Mouse (Mus musculus) midbrain, embryonic 15.5 days (tissue): Measurements from ENCODE around the gene Fanca. TPM values are rescaled to one million over a fixed set of nuclear protein-coding genes. Genes with fewer than 3 reads are reported as not detected.

Experiments used
- ATAC-seq: fragments of 200-750 bp; cut with Nextera tagmentation; replicated peaks from 2 replicates; pipeline ENCODE4 v1.8.0; 2017; ENCODE audit warnings: moderate TSS enrichment
- H3K27ac ChIP-seq: fragments of 300-500 bp; sonication (generic); 2 replicates; pipeline ENCODE4 v1.5.1; 2015; ENCODE audit warnings: mild to moderate bottlenecking, inconsistent platforms
- H3K27me3 ChIP-seq: fragments of 300-500 bp; sonication (generic); replicated peaks from 2 replicates; pipeline ENCODE4 v1.6.1; 2015; ENCODE audit warnings: inconsistent platforms
- H3K36me3 ChIP-seq: fragments of 300-500 bp; sonication (generic); replicated peaks from 2 replicates; pipeline ENCODE4 v1.6.1; 2015; ENCODE audit warnings: inconsistent platforms
- H3K4me1 ChIP-seq: fragments of 300-500 bp; sonication (generic); 2 replicates; pipeline ENCODE4 v1.6.1; 2015; ENCODE audit warnings: inconsistent platforms
- H3K4me2 ChIP-seq: fragments of 300-500 bp; sonication (generic); 2 replicates; pipeline ENCODE4 v1.6.1; 2015; ENCODE audit warnings: inconsistent platforms, mild to moderate bottlenecking, moderate library complexity
- H3K4me3 ChIP-seq: fragments of 300-500 bp; sonication (generic); 2 replicates; pipeline ENCODE4 v1.5.1; 2015; ENCODE audit warnings: mild to moderate bottlenecking, inconsistent platforms
- H3K9ac ChIP-seq: fragments of 300-500 bp; sonication (generic); 2 replicates; pipeline ENCODE4 v1.6.1; 2015; ENCODE audit warnings: mild to moderate bottlenecking, inconsistent platforms
- H3K9me3 ChIP-seq: fragments of 300-500 bp; sonication (generic); 2 replicates; pipeline ENCODE4 v1.6.1; 2016; ENCODE audit warnings: inconsistent platforms
- WGBS: fragments of 180-500 bp; shearing (Covaris S2); methylation state at CpG from one replicate; pipeline ENCODE4 v1.1.7; 2015; ENCODE audit warnings: mixed read lengths; 5-methylcytosine and 5-hydroxymethylcytosine counted together
- polyA plus RNA-seq: library from polyadenylated mRNA; unstranded; fragments of >200 nt; fragmentation: Nextera tagmentation; extraction: Ambion mirVana; gene quantifications from 2 replicates; pipeline ENCODE4 v1.2.1, GENCODE M21; 2015

The Fanca gene
- polyA plus RNA-seq, 1 experiment from 2014 or later = 6.4 TPM

DNA sequence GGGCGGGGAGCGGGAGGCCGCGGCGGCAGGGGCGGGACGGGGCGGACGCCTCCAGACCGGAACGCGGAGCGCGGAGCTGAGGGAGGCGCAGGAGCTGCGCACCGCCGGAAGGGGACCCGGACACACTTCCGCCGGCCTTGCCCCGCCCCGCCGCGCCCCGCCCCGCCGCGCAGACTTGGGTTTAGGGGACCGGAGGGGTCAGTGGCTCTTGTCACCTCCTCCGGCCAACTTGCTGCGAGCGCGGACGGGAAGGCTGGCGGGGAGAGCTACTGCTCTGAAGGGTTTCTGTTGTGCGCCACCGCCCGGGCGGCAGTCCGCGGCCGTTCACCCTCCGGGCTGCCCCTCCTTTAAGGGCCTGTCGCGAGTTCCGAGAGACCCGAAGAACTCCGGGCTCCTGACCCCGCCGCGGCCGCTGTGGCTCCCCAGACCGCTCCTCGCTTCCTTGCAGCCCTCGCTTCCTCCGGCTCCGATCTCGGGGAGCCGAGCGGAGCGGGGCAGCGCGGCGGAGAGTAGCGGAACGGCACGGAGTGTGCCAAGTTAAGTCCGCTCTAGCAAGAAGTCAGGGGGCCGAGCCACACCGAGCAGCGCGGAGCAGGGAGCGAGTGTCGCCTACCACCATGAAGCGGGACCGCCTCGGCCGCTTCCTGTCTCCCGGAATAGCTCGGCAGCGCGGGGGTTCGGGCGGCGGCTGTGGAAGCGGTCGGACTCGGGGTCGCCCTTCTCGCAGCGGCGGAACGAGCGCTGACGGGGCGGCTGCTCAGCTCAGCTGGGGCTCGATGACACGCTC lies 64.1 kb downstream of the Fanca start, which contains the start of the genes Zfp276 and Vps9d1:
Zfp276 (plus strand) TSS at position 97 of the 787 bp plus-strand sequence.
Vps9d1 (minus strand) TSS at position 250 of the 787 bp plus-strand sequence.
- peak; percentile 96 for ATAC-seq
- WGBS = under 1% methylated on average over 74 of the region's 99 CpGs
- peaks cover 42% of the 10 kb centered on the region for H3K36me3 ChIP-seq

DNA sequence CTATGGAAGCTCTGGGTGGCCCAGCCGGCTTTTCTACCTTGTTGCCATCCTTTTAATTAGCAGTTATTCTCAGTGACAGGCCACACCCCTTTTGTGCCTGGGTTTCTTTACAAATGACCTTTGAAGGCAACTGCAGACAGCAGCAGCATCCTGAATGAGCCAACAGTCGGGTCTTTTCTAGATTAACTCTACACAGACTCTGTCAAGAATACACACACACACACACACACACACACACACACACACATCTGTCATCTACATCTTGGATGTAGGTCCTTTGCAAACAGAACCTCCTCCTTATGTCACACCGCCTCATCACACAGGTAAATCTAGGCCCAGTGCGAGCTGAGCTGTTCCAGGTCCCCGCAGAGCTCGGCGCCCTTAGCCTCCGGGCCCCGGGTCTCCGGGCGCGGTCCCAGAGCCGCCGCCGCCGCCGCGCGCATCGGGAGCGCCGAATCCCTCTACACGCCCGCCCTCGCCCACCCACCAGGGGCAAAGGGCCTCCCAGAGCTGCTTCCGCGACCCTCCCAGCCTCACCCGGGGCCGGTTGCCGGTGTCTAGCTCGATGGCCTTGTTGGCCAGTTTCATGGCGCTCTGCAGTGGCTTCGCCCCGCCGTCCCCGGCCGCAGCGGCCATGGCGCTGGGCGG lies 64.8 kb downstream of the Fanca start:
- peak overlapping the region; percentile 92 for H3K27ac ChIP-seq
- H3K36me3 ChIP-seq = peaks cover 46% of the 10 kb centered on the region
- peak overlapping the region; percentile 93 for H3K4me3 ChIP-seq
- peak; percentile 57; the same call in 1 of the 2 replicates for ATAC-seq
- H3K9me3 ChIP-seq = no peaks in the 10 kb centered on the region
- peaks cover 34% of the 10 kb centered on the region for H3K4me1 ChIP-seq
- no peaks in the 10 kb centered on the region for H3K27me3 ChIP-seq
- H3K4me2 ChIP-seq = peak overlapping the region; percentile 95
- H3K9ac ChIP-seq = peak overlapping the region; percentile 99
- under 1% methylated on average over 40 of the region's 40 CpGs for WGBS

More for the DNA sequence above, 64.1 kb downstream of the Fanca start, which contains the start of the genes Zfp276 and Vps9d1:
- H3K9ac ChIP-seq = peak within 1 kb of the TSS; percentile 99
- peak within 1 kb of the TSS; percentile 95 for H3K4me2 ChIP-seq
- H3K9me3 ChIP-seq = no peaks in the 10 kb centered on the region
- peak within 1 kb of the TSS; percentile 92 for H3K27ac ChIP-seq
- H3K4me1 ChIP-seq = peaks cover 34% of the 10 kb centered on the region
- H3K27me3 ChIP-seq = no peaks in the 10 kb centered on the region
- H3K4me3 ChIP-seq = peak within 1 kb of the TSS; percentile 93

DNA sequence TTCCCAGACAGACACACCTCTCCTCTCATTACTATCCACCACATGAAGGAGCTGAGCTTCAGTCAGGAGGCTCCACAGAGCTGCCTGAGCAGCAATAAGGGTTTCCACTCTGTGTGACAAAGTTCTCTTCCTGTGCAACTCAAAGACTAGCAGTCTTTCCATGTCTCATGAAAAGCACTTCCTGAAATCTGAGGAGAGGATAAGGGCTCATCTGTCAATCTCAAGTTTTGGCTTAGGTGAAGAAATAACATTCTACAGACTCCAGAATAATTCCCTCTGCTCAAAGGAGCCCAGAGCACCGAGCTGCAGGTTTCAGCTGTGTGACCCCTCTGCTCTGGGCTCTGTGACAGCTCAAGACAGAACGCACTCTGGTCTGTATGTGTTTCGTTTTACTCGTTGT lies 65.5 kb downstream of the Fanca start:
- peak overlapping the region; percentile 95 for H3K4me2 ChIP-seq
- no peak overlapping the region for H3K27ac ChIP-seq
- H3K9ac ChIP-seq = peak overlapping the region; percentile 99
- H3K4me3 ChIP-seq = peak overlapping the region; percentile 93
- no peaks in the 10 kb centered on the region for H3K9me3 ChIP-seq
- peaks cover 34% of the 10 kb centered on the region for H3K4me1 ChIP-seq
- H3K36me3 ChIP-seq = peaks cover 46% of the 10 kb centered on the region
- WGBS = 65% methylated on average over 4 of the region's 4 CpGs
- H3K27me3 ChIP-seq = no peaks in the 10 kb centered on the region
- no peak for ATAC-seq

DNA sequence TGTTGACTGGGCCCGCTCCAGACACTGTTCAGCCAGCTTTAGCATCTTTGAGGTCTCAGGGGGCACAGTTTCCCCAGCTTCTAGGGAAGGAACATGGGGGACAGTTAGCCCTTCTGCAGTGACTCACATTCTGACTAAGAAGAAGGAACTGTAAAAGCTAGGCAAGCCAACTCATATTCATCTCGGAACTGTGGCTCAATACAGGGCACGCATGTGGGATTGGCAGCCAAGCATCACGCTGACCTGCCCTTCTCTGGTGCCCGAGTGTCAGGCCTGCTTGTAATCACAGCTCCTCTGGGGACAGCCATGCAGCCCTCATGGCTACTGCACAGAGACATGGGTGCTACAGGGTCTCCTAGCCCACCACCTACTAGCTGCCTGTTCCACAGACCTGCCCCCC lies 67.4 kb downstream of the Fanca start:
- ATAC-seq = no peak

DNA sequence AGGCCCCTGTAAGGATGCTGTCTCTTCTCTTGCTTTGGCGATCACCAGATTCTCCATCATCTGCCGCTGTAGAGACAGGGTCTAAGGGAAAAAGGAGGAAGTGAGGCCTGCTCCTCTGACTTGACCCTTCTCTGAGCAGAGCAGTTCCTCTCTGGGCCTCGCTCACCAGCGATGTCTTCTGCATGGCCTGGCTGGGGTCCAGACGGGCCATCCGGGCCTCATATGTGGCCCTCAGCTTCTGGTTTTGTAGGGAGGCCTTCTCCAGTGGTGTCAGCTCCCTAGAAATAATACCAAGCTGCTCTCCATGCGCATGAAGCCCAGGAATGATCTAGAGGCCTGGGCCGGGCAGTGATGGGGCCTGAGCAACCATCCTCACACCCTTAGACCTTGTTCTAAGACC lies 69.8 kb downstream of the Fanca start:
- Histone ChIP-seq H3K9me3 (no peaks in the 10 kb centered on the region), H3K27me3 (no peaks in the 10 kb centered on the region), H3K27ac (no peak overlapping the region), H3K4me1 (peaks cover 17% of the 10 kb centered on the region), H3K4me2 (no peak overlapping the region), H3K36me3 (peaks cover 63% of the 10 kb centered on the region), H3K4me3 (no peak overlapping the region), H3K9ac (no peak overlapping the region)
- no peak for ATAC-seq
- WGBS = 97% methylated on average over 8 of the region's 8 CpGs

More for the DNA sequence above, 67.4 kb downstream of the Fanca start:
- Histone ChIP-seq H3K27ac (no peak overlapping the region), H3K4me2 (no peak overlapping the region), H3K4me3 (no peak overlapping the region), H3K27me3 (no peaks in the 10 kb centered on the region), H3K36me3 (peaks cover 51% of the 10 kb centered on the region), H3K9ac (no peak overlapping the region), H3K4me1 (peaks cover 30% of the 10 kb centered on the region), H3K9me3 (no peaks in the 10 kb centered on the region)
- WGBS = 95% methylated on average over 5 of the region's 5 CpGs

DNA sequence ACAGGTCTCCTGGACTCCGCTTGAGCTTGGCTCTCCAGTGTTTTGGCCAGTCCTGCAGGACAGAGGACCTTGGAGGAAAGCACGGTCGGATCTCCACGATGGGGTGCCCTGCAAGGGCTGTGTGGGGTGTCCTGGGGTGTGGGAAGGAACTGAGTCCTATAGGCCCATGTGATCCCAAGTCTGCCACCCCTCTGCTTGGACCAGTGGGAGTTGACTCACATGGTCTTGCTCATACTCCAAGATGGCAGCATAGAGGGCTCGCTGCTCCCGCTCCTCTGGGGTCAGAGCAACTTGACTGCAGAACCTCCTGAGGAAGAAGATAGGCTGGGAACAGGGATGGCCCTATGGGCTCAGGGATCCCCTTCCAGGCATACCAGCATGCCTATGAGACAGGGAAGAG lies 70.6 kb downstream of the Fanca start:
- no peak overlapping the region for H3K27ac ChIP-seq
- H3K36me3 ChIP-seq = peaks cover 64% of the 10 kb centered on the region
- no peak overlapping the region for H3K4me3 ChIP-seq
- no peaks in the 10 kb centered on the region for H3K9me3 ChIP-seq
- 96% methylated on average over 6 of the region's 6 CpGs for WGBS
- peaks cover 10% of the 10 kb centered on the region for H3K4me1 ChIP-seq
- H3K9ac ChIP-seq = no peak overlapping the region
- no peak overlapping the region for H3K4me2 ChIP-seq
- no peaks in the 10 kb centered on the region for H3K27me3 ChIP-seq
- ATAC-seq = no peak

DNA sequence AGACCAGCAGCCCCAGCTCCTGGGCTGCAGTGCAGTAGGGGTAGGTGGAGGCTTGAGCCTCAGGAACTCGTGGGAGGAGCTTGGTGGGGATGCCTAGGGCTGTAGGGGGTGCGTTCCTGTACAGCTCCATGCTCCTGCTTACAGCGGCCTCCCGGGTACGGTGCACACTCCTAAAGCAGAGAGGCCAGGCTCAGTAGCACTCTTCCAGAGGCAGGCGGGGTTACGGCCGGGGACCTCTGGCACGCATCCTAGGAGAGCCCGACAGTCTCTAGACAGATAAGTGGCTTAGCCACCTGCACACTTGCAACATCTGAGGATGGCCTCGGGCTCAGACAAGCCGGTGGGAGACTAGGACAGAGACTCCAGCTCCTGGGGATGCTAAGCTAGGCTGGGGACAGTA lies 72.8 kb downstream of the Fanca start:
- Histone ChIP-seq H3K36me3 (peaks cover 72% of the 10 kb centered on the region), H3K4me2 (no peak overlapping the region)

DNA sequence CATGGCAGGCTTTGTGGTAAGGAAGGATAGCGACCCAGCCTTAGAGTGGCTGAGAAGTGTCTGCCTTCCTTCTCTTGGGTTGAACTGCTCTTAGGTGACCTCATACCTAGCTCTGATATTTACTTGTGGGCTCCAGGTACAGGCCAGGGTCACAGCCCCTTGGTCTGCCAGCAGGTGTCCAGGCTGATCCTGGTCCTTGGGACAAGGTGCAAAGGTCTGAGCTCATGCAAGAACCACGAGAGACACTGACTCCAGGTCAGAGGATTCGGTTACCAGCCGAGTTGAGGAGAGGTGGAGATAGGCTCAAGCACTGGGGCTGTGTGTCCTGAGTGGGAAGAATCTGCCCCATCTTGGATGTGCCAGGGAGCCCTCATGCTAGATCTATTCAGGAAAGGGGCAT lies 74.0 kb downstream of the Fanca start:
- 94% methylated on average over 4 of the region's 4 CpGs for WGBS

More for the DNA sequence above, 72.8 kb downstream of the Fanca start:
- no peak overlapping the region for H3K9ac ChIP-seq
- no peaks in the 10 kb centered on the region for H3K4me1 ChIP-seq
- no peaks in the 10 kb centered on the region for H3K27me3 ChIP-seq
- H3K4me3 ChIP-seq = no peak overlapping the region
- no peak overlapping the region for H3K27ac ChIP-seq
- ATAC-seq = no peak
- H3K9me3 ChIP-seq = no peaks in the 10 kb centered on the region
- WGBS = 93% methylated on average over 12 of the region's 12 CpGs

DNA sequence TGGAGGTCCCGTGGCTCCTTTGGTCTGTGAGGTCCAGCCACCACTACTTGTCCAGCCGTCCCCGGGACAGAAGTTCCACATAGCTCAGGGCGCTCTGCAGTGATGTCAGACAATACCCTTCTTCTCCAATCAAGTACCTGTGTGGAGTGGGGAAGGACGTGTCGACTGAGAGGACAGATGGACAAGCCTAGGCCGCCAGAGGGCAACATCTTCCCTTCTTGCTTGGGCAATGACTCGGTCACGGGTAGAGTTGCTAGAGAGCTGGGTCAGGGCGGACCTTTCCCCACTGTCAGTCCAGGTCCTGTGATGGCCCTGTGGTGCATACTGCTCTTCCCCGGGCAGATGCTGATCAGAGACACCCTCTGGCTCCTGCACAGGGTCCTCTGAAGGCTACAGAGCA lies 75.3 kb downstream of the Fanca start:
- WGBS = 65% methylated on average over 11 of the region's 11 CpGs

More for the DNA sequence above, 74.0 kb downstream of the Fanca start:
- no peaks in the 10 kb centered on the region for H3K4me1 ChIP-seq
- no peaks in the 10 kb centered on the region for H3K9me3 ChIP-seq
- H3K36me3 ChIP-seq = peaks cover 61% of the 10 kb centered on the region
- no peak overlapping the region for H3K27ac ChIP-seq
- H3K9ac ChIP-seq = no peak overlapping the region
- no peak for ATAC-seq
- no peak overlapping the region for H3K4me3 ChIP-seq
- no peak overlapping the region for H3K4me2 ChIP-seq
- H3K27me3 ChIP-seq = no peaks in the 10 kb centered on the region

DNA sequence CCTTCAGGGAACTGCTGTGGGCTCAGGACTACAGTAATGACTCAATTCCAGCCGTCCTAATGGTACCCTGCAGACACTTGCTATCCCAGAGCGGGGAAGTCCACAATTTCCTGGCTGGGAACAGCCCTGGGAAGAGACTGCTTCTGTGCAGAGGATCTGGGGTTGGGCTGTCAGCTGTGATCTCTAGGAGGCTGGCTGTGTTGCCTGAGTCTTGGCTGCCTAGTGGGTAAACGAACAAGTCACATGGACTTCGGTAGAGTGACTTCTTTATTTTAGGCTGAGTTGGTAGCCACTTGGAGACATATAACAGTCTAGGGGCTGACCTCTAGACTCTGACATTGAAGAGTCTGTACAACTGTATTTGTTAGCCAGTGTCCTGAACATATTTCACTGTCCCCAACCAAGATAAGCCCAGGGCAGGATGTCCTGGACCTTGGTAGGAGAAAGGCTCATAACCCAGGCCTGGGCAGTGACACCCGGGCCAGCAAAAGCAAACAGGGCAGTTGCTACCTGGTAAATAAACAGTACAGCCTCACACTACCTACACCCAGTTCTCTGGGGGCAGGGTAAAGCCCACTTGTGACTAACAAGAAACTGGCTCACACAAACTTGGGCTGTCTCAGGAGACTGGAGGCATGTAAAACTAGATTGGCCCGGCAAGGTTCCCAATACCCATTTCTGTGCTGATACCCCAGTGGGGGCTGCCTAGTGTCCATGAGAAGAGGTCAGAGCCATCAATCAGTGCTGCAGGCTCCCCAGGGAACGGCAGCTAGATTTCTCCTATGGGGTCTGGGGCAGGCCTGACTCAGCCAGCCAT lies 76.1 kb downstream of the Fanca start:
- Histone ChIP-seq H3K4me2 (no peak overlapping the region), H3K27ac (no peak overlapping the region), H3K9me3 (no peaks in the 10 kb centered on the region), H3K36me3 (peaks cover 40% of the 10 kb centered on the region), H3K27me3 (no peaks in the 10 kb centered on the region), H3K4me3 (no peak overlapping the region), H3K9ac (no peak overlapping the region), H3K4me1 (no peaks in the 10 kb centered on the region)
- whole genome bisulfite sequencing = 90% methylated on average over 7 of the region's 7 CpGs
- ATAC-seq = no peak

More for the DNA sequence above, 75.3 kb downstream of the Fanca start:
- H3K9me3 ChIP-seq = no peaks in the 10 kb centered on the region
- H3K4me2 ChIP-seq = no peak overlapping the region
- H3K4me1 ChIP-seq = no peaks in the 10 kb centered on the region
- no peak overlapping the region for H3K4me3 ChIP-seq
- H3K9ac ChIP-seq = no peak overlapping the region
- ATAC-seq = no peak
- no peaks in the 10 kb centered on the region for H3K27me3 ChIP-seq
- H3K36me3 ChIP-seq = peaks cover 48% of the 10 kb centered on the region
- no peak overlapping the region for H3K27ac ChIP-seq

DNA sequence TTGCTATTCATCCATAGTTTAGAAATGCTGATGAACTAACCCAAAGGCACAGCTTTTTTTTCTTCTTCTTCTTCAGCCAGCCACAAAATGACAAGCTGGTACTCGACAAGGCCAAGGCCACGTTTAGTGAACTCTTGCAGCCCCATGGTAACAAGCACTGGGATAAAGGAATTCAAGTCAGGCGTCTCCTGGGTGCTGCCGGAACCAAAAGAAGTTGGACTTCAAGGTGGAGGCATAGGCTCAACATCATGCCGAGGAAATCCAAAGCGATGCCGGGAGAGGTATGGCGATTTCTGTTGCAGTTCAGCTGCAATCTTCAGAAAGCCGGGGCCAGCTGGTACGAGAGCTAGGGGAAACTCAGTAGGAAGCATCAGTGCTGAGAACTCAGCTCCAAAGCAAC lies 79.0 kb downstream of the Fanca start:
- Histone ChIP-seq H3K36me3 (peaks cover 14% of the 10 kb centered on the region; the same call in 1 of the 2 replicates), H3K27me3 (peaks cover 11% of the 10 kb centered on the region; the same call in 1 of the 2 replicates), H3K27ac (no peak overlapping the region), H3K4me3 (no peak overlapping the region), H3K9ac (no peak overlapping the region), H3K4me1 (peaks cover 21% of the 10 kb centered on the region), H3K9me3 (no peaks in the 10 kb centered on the region), H3K4me2 (no peak overlapping the region)
- 78% methylated on average over 10 of the region's 10 CpGs for WGBS
- ATAC-seq = no peak
